Mouse (Mus musculus): Measurements from ENCODE around the gene Cox7a2.

The Cox7a2 gene

GRCm38 (mm10) chr9:79730301-79730700 lies 29.4 kb downstream of the Cox7a2 start:
- peak; percentile 41 for DNase-seq

- DNase-seq, result peak; percentile 28
These were observed 36.6 kb downstream of the Cox7a2 start for GRCm38 (mm10) chr9:79723090-79723489.

GRCm38 (mm10) chr9:79721056-79721455 lies 38.6 kb downstream of the Cox7a2 start:
- DNase-seq, result peak; percentile 81

GRCm38 (mm10) chr9:79720143-79720542 lies 39.5 kb downstream of the Cox7a2 start:
- DNase-seq, result peak; percentile 18

- DNase-seq, result peak; percentile 62
These were observed 40.2 kb downstream of the Cox7a2 start for GRCm38 (mm10) chr9:79719451-79719850.

GRCm38 (mm10) chr9:79718481-79719370 lies 41.0 kb downstream of the Cox7a2 start, which contains the start of gene Col12a1:
Gene Col12a1 (minus strand): TSS chr9:79718831.
- DNase-seq, result peak; percentile 73

GRCm38 (mm10) chr9:79717836-79718475 lies 41.7 kb downstream of the Cox7a2 start:
- peak; percentile 61 for DNase-seq

GRCm38 (mm10) chr9:79716909-79717835 lies 42.5 kb downstream of the Cox7a2 start:
- peak; percentile 91 for DNase-seq

GRCm38 (mm10) chr9:79716496-79716895 lies 43.2 kb downstream of the Cox7a2 start:
- no peak for DNase-seq

GRCm38 (mm10) chr9:79714471-79715045 lies 45.1 kb downstream of the Cox7a2 start:
- peak; percentile 90 for DNase-seq
